Mouse (Mus musculus) liver, postnatal 0 days (tissue): ENCODE data around the gene Wrap53.

Experiments
- CTCF ChIP-seq: sonication (generic); IDR thresholded peaks from 2 replicates; pipeline ENCODE4 v1.5.1; 2016; ENCODE audit warnings: antibody characterized with exemption, low read depth
- EP300 ChIP-seq: IDR thresholded peaks from 2 replicates; pipeline ENCODE4 v1.6.1; 2016; ENCODE audit warnings: antibody characterized with exemption, low read depth, mild to moderate bottlenecking

- TF ChIP-seq CTCF = no peak
- TF ChIP-seq EP300 = no peak
Measured at GRCm38 (mm10) chr11:69580572-69581146, 604 bp upstream of the Wrap53 start.
